Mouse (Mus musculus) ES-E14 (cell line): ENCODE measurements around the gene Eya2.

Source experiments
- CHD2 ChIP-seq: IDR thresholded peaks from 2 replicates; pipeline ENCODE4 v1.6.1; 2014; ENCODE audit warnings: mild to moderate bottlenecking, low read depth, low read length, inconsistent platforms
- HCFC1 ChIP-seq: IDR thresholded peaks from 2 replicates; pipeline ENCODE4 v1.6.1; 2012; ENCODE audit warnings: low read length, inconsistent platforms, borderline replicate concordance; ENCODE audit not compliant: insufficient read depth
- MAFK ChIP-seq: IDR thresholded peaks from 2 replicates; pipeline ENCODE4 v1.6.1; 2014; ENCODE audit warnings: mild to moderate bottlenecking, low read depth, low read length, inconsistent platforms; ENCODE audit not compliant: insufficient read depth
- ZC3H11A ChIP-seq: IDR thresholded peaks from 2 replicates; pipeline ENCODE4 v1.6.1; 2012; ENCODE audit warnings: low read depth, mild to moderate bottlenecking, inconsistent platforms, low read length, borderline replicate concordance
- ZNF384 ChIP-seq: IDR thresholded peaks from 2 replicates; pipeline ENCODE4 v1.6.1; 2012; ENCODE audit warnings: low read depth, low read length, inconsistent platforms

DNA sequence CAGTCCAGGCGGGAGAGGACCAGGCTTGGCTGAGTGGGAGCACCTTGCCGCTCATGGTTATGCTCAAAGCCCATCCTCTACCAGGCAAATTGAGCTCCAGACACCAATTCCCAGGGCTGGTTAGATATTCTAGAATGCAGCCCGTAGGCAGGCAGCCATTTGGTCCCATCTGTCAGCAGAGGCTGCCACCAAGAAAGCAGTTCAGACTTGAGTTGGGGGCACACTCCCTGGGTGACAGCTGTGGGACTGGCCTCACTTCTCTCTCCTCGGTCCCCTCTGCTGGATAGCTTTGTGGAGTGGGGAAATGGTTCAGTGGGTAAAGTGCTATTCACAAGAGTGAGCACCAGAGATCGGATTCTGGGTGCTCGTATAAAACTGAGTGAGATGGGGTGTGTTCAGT, 32.0 kb downstream of the Eya2 start:
- no peak for TF ChIP-seq ZC3H11A
- TF ChIP-seq MAFK: no peak
- no peak for TF ChIP-seq CHD2
- no peak for TF ChIP-seq ZNF384
- TF ChIP-seq HCFC1: no peak
